Comparison of ENCODE assay signal across 8 mouse cellular contexts in the genomic region with DNA sequence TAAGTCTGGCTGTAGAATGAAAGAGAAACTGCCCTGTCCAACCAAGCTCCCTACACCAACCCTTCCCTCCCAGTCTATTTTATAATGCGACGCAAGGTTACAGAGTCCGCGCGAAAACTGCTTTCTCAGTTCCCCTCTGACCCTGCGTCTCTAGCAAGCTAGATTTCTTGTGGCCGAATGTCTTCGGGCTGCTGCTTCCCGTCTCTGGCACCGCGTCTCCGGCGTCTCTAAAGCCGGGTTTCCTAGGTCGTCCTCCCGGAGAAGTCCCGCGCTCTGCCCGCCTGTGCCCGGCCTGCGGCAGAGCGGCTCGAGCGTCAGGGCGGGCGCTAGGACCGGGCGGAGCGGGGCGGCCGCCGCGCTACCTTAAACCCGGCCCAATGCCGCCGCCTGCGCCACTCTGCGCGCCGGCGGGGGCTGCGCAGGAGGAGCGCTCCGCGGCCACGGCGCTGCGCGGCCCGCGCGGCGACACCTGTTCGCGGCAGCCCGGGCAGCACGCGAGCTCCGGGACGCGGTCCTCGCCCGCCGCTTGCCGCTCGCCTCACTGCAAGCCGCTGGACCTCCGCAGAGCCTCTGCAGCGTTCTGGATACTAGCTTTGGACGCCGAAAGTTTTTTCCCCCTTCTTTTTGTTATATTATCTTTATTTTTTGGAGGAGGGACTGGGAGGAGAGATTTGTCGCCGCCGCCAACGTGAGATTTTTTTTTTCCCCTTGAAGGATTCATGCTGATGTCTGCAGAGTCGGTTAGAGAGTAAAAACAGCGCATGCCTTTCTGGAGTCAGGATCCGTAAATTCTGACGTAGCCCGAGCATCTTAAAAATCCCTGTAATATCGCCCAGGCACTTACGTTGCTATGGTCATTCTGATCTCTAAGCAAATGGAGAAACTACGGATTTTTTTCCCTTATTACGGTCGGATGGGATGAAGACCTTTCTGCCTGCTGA. TPM values are rescaled to one million over a fixed set of nuclear protein-coding genes. Genes with fewer than 3 reads are reported as not detected.
A peak's percentile ranks its signal among the peaks of the same experiment; 100 is the strongest.
DNase-seq lines count a peak whose midpoint lies in the region; ATAC-seq and TF ChIP-seq lines count a peak whose summit lies in the region.

No protein-coding gene starts in this region.

- DNase-seq in Patski (ENCODE audit: low read depth, low spot score) = no peak
- peak; percentile 83 for DNase-seq in cerebellum, adult 9-10 months
- DNase-seq in frontal cortex, postnatal 36 days (ENCODE audit: low spot score in 2 of 2) = peak; percentile 73 to 80
- peak; percentile 55 to 62 for DNase-seq in layer of hippocampus, postnatal 25 days (ENCODE audit: extremely low spot score in 1 of 2, low spot score in 1 of 2)
- DNase-seq in lung, postnatal 10 days = peak; percentile 60
- peak; percentile 75 for DNase-seq in ovary, postnatal 36 days (ENCODE audit: low spot score)
- peak; percentile 65 for DNase-seq in urinary bladder, adult 2 months (ENCODE audit: low spot score)

- no peak for TF ChIP-seq CTCF in Patski (IDR thresholded peaks at IDR 0.05)

- peak; percentile 70 for ATAC-seq in Patski
- peak; percentile 75 for ATAC-seq in hindbrain, embryonic 13.5 days (ENCODE audit: low FRiP score)

- in situ Hi-C loops in Patski (cut with MboI; ENCODE audit: low pct_unique_long_range_greater_than_20kb) = no loop called here

- peaks cover 11% of the 10 kb centered on the region for H3K27me3 ChIP-seq in Patski
- peaks cover 51% of the 10 kb centered on the region for H3K27me3 ChIP-seq in hindbrain, embryonic 13.5 days

- H3K27ac ChIP-seq in hindbrain, embryonic 13.5 days = peak overlapping the region; percentile 19; the same call in 1 of the 2 replicates

- WGBS in hindbrain, embryonic 13.5 days = under 1% methylated on average over 85 of the region's 85 CpGs

- H3K4me2 ChIP-seq in hindbrain, embryonic 13.5 days = peak overlapping the region; percentile 83

- peak overlapping the region; percentile 66 for H3K4me3 ChIP-seq in hindbrain, embryonic 13.5 days

- peaks cover 53% of the 10 kb centered on the region for H3K4me1 ChIP-seq in hindbrain, embryonic 13.5 days (replicated peaks)

- H3K9me3 ChIP-seq in hindbrain, embryonic 13.5 days = no peaks in the 10 kb centered on the region

- POLR2A ChIA-PET in Patski (lab: Charles Lee) = interaction anchor here (0.7 kb wide), 1 partner anchor 248 kb away, joined by 3 read pairs; no protein-coding TSS in a partner anchor

- CTCF ChIA-PET in Patski (lab: Charles Lee) = no interaction called here

- peak overlapping the region; percentile 60 for H3K9ac ChIP-seq in hindbrain, embryonic 13.5 days

- no peaks in the 10 kb centered on the region for H3K36me3 ChIP-seq in hindbrain, embryonic 13.5 days

RNA-seq across cellular contexts. Expression of a gene that starts 1.8 kb away (rescaled TPM):
- polyA plus RNA-seq in Patski (2021) = 2.0 TPM
- 15.6 and 16.4 TPM in 2 replicates for polyA plus RNA-seq in hindbrain, embryonic 13.5 days (2015; fragmentation: Nextera tagmentation; extraction: Ambion mirVana)
- 10 to 100 TPM; 15.5 to 18.6 TPM for total RNA-seq in layer of hippocampus, postnatal 25 days (2021)
- 6.2 and 8.7 TPM in 2 replicates for polyA plus RNA-seq in urinary bladder, adult 2 months (2012; rRNA removed)
